ENCODE assay signal across 13 mouse cellular contexts in the genomic region with DNA sequence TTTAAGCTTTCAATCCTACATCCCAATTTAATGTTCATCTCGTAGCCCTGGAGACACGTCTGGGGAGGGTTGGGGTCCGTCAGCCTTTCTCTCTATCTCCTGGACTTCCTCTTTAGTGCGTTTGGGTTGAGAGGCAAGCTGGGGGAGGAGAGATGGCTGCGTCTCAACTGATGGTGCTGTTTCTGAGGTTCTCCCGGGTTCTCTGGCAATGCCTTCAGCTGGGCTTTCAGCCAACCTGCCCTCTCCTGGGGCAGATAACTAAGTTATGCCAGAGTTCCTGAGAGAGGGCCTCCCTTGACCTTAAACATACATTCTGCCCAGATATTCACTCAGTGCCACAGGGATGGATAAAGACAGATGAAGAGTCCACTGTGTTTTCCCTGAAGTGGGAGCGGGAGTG.
DNase-seq lines count a peak whose midpoint lies in the region; ATAC-seq lines count a peak whose summit lies in the region.
"Had no signal": no experiment of that assay in that cellular context is flagged by ENCODE, and none has a peak within 500 bp of the region (broad histone marks: within the 10 kb centered on the region; RNA-seq: fewer than 3 reads in every experiment).

No protein-coding gene starts in this region.

- no peak overlapping the region for H3K9ac ChIP-seq in kidney, embryonic 15.5 days
- no peak overlapping the region for H3K9ac ChIP-seq in stomach, embryonic 16.5 days (ENCODE audit: low read length)
- H3K9ac ChIP-seq: limb, embryonic 12.5 days had no signal

- no peak overlapping the region for H3K4me2 ChIP-seq in kidney, embryonic 15.5 days
- no peak overlapping the region for H3K4me2 ChIP-seq in stomach, embryonic 16.5 days (ENCODE audit: low read depth, low read length)
- H3K4me2 ChIP-seq: limb, embryonic 12.5 days had no signal

- H3K36me3 ChIP-seq in kidney, embryonic 15.5 days: no peaks in the 10 kb centered on the region
- no peaks in the 10 kb centered on the region for H3K36me3 ChIP-seq in stomach, embryonic 16.5 days (ENCODE audit: control insufficient read depth, insufficient read depth, low read length)
- H3K36me3 ChIP-seq: limb, embryonic 12.5 days had no signal

- peak; percentile 41 for DNase-seq in kidney, postnatal 10 days
- peak; percentile 82 for DNase-seq in adrenal gland, postnatal 10 days
- peak; percentile 54 to 81 for DNase-seq in heart, postnatal 14 days
- DNase-seq in spleen, postnatal 4 days (ENCODE audit: low spot score in 2 of 2): no peak
- no peak for DNase-seq in liver
- no peak for DNase-seq in layer of hippocampus, postnatal 36 days
- DNase-seq: gastrocnemius, postnatal 10 days; kidney, adult 8-10 months; right cerebral cortex, postnatal 14 days had no signal

- intact Hi-C loops in heart, postnatal 14 days (cut with DNase I): loop anchor here (5.0 to 10.0 kb wide), 3 partner anchors 63 to 735 kb away; no protein-coding TSS in a partner anchor

- no peak for ATAC-seq in kidney, embryonic 15.5 days (replicated peaks; ENCODE audit: low FRiP score)
- no peak for ATAC-seq in stomach, embryonic 16.5 days (ENCODE audit: insufficient read depth, low FRiP score)

- H3K4me1 ChIP-seq in kidney, embryonic 15.5 days: peaks cover 15% of the 10 kb centered on the region
- H3K4me1 ChIP-seq in stomach, embryonic 16.5 days (ENCODE audit: control insufficient read depth, insufficient read depth, low read length): peaks cover 18% of the 10 kb centered on the region

- H3K27ac ChIP-seq in kidney, embryonic 15.5 days: no peak overlapping the region
- H3K27ac ChIP-seq in stomach, embryonic 16.5 days (ENCODE audit: low read length): peak overlapping the region; percentile 14; the same call in 1 of the 2 replicates
- H3K27ac ChIP-seq: limb, embryonic 12.5 days had no signal

- H3K4me3 ChIP-seq in kidney, embryonic 15.5 days (replicated peaks): no peak overlapping the region
- H3K4me3 ChIP-seq in stomach, embryonic 16.5 days (replicated peaks; ENCODE audit: low read length): no peak overlapping the region
- H3K4me3 ChIP-seq: erythroblast, embryonic 14.5 days; limb, embryonic 12.5 days had no signal

- H3K27me3 ChIP-seq in kidney, embryonic 15.5 days: peaks cover 79% of the 10 kb centered on the region
- H3K27me3 ChIP-seq in stomach, embryonic 16.5 days (ENCODE audit: control insufficient read depth, insufficient read depth, low read length): no peaks in the 10 kb centered on the region

- WGBS in kidney, embryonic 15.5 days: 53% methylated on average over 7 of the region's 7 CpGs
- 50% methylated on average over 7 of the region's 7 CpGs for WGBS in stomach, embryonic 16.5 days

- no peaks in the 10 kb centered on the region for H3K9me3 ChIP-seq in kidney, embryonic 15.5 days (replicated peaks)
- H3K9me3 ChIP-seq in stomach, embryonic 16.5 days (replicated peaks; ENCODE audit: control insufficient read depth, low read length): no peaks in the 10 kb centered on the region
- H3K9me3 ChIP-seq: limb, embryonic 12.5 days had no signal

Comparison
In these comparisons a context has a peak if more than half of its experiments do, and no peak if none do; other contexts are left out.
1. DNase-seq: peak in kidney, postnatal 10 days (single experiment), adrenal gland, postnatal 10 days (single experiment) and heart, postnatal 14 days (2 of 2); none in spleen, postnatal 4 days (0 of 2), liver (single experiment) and layer of hippocampus, postnatal 36 days (0 of 2).